Mouse (Mus musculus): ENCODE data around the gene Irf4.

Irf4 gene

GRCm38 (mm10) chr13:30737257-30737656 is 11.8 kb upstream of the Irf4 start:
- in situ Hi-C loops (cut with MboI; ENCODE audit: low sequenced_read_pairs), result no loop called here

- in situ Hi-C loops (cut with MboI; ENCODE audit: low sequenced_read_pairs), result no loop called here
Observed at GRCm38 (mm10) chr13:30738310-30738840, 10.7 kb upstream of the Irf4 start.

GRCm38 (mm10) chr13:30741172-30741571 is 7.9 kb upstream of the Irf4 start:
- in situ Hi-C loops (cut with MboI; ENCODE audit: low sequenced_read_pairs), result no loop called here

- in situ Hi-C loops (cut with MboI; ENCODE audit: low sequenced_read_pairs), result no loop called here
Observed at GRCm38 (mm10) chr13:30742411-30742970, 6.5 kb upstream of the Irf4 start.

- in situ Hi-C loops (cut with MboI; ENCODE audit: low sequenced_read_pairs), result no loop called here
Observed at GRCm38 (mm10) chr13:30745121-30745520, 3.9 kb upstream of the Irf4 start.

GRCm38 (mm10) chr13:30747068-30747467 is 2.0 kb upstream of the Irf4 start:
- in situ Hi-C loops (cut with MboI; ENCODE audit: low sequenced_read_pairs), result no loop called here

- in situ Hi-C loops (cut with MboI; ENCODE audit: low sequenced_read_pairs), result no loop called here
Observed at GRCm38 (mm10) chr13:30747504-30747903, 1.5 kb upstream of the Irf4 start.

- in situ Hi-C loops (cut with MboI; ENCODE audit: low sequenced_read_pairs), result no loop called here
Observed at GRCm38 (mm10) chr13:30748321-30748720, 705 bp upstream of the Irf4 start.

- in situ Hi-C loops (cut with MboI; ENCODE audit: low sequenced_read_pairs), result no loop called here
Observed at GRCm38 (mm10) chr13:30749557-30750141, 623 bp downstream of the Irf4 start.

- in situ Hi-C loops (cut with MboI; ENCODE audit: low sequenced_read_pairs), result no loop called here
Observed at GRCm38 (mm10) chr13:30750461-30751303, 1.7 kb downstream of the Irf4 start.

- in situ Hi-C loops (cut with MboI; ENCODE audit: low sequenced_read_pairs), result no loop called here
Observed at GRCm38 (mm10) chr13:30751304-30751580, 2.2 kb downstream of the Irf4 start.

GRCm38 (mm10) chr13:30752581-30753187 is 3.7 kb downstream of the Irf4 start:
- in situ Hi-C loops (cut with MboI; ENCODE audit: low sequenced_read_pairs), result no loop called here

- in situ Hi-C loops (cut with MboI; ENCODE audit: low sequenced_read_pairs), result no loop called here
Observed at GRCm38 (mm10) chr13:30753441-30753840, 4.4 kb downstream of the Irf4 start.

GRCm38 (mm10) chr13:30754066-30754465 is 5.0 kb downstream of the Irf4 start:
- in situ Hi-C loops (cut with MboI; ENCODE audit: low sequenced_read_pairs), result no loop called here

GRCm38 (mm10) chr13:30754825-30755476 is 5.9 kb downstream of the Irf4 start:
- in situ Hi-C loops (cut with MboI; ENCODE audit: low sequenced_read_pairs), result no loop called here

GRCm38 (mm10) chr13:30755577-30755976 is 6.6 kb downstream of the Irf4 start:
- in situ Hi-C loops (cut with MboI; ENCODE audit: low sequenced_read_pairs), result no loop called here

- in situ Hi-C loops (cut with MboI; ENCODE audit: low sequenced_read_pairs), result no loop called here
Observed at GRCm38 (mm10) chr13:30755998-30756639, 7.1 kb downstream of the Irf4 start.

- in situ Hi-C loops (cut with MboI; ENCODE audit: low sequenced_read_pairs), result no loop called here
Observed at GRCm38 (mm10) chr13:30757264-30757900, 8.4 kb downstream of the Irf4 start.

- in situ Hi-C loops (cut with MboI; ENCODE audit: low sequenced_read_pairs), result no loop called here
Observed at GRCm38 (mm10) chr13:30758789-30759381, 9.9 kb downstream of the Irf4 start.
